Mouse (Mus musculus) intestine, embryonic 15.5 days (tissue): ENCODE measurements around the gene Cdk9. TPM values are rescaled to one million over a fixed set of nuclear protein-coding genes. Genes with fewer than 3 reads are reported as not detected.

ENCODE experiments used
- ATAC-seq: fragments of 200-750 bp; cut with Nextera tagmentation; 2 replicates; pipeline ENCODE4 v1.8.0; 2017; ENCODE audit warnings: moderate TSS enrichment, moderate library complexity
- H3K27ac ChIP-seq: fragments of 300-500 bp; sonication (generic); 2 replicates; pipeline ENCODE4 v1.5.1; 2015; ENCODE audit warnings: mild to moderate bottlenecking, inconsistent platforms
- H3K27me3 ChIP-seq: fragments of 300-500 bp; sonication (generic); replicated peaks from 2 replicates; pipeline ENCODE4 v1.6.1; 2015; ENCODE audit warnings: inconsistent platforms
- H3K36me3 ChIP-seq: fragments of 300-500 bp; sonication (generic); 2 replicates; pipeline ENCODE4 v1.6.1; 2015; ENCODE audit warnings: inconsistent platforms
- H3K4me1 ChIP-seq: fragments of 300-500 bp; sonication (generic); replicated peaks from 2 replicates; pipeline ENCODE4 v1.6.1; 2015; ENCODE audit warnings: inconsistent platforms
- H3K4me2 ChIP-seq: fragments of 300-500 bp; sonication (generic); replicated peaks from 2 replicates; pipeline ENCODE4 v1.6.1; 2015; ENCODE audit warnings: mild to moderate bottlenecking, inconsistent platforms
- H3K4me3 ChIP-seq: fragments of 300-500 bp; sonication (generic); replicated peaks from 2 replicates; pipeline ENCODE4 v1.5.1; 2015; ENCODE audit warnings: inconsistent platforms
- H3K9ac ChIP-seq: fragments of 300-500 bp; sonication (generic); 2 replicates; pipeline ENCODE4 v1.6.1; 2015; ENCODE audit warnings: inconsistent platforms
- H3K9me3 ChIP-seq: fragments of 300-500 bp; sonication (generic); 2 replicates; pipeline ENCODE4 v1.6.1; 2016; ENCODE audit warnings: inconsistent platforms
- WGBS: fragments of 180-500 bp; shearing (Covaris S2); methylation state at CpG from one replicate; pipeline ENCODE4 v1.1.7; 2015; 5-methylcytosine and 5-hydroxymethylcytosine counted together
- polyA plus RNA-seq: library from polyadenylated mRNA; unstranded; fragments of >200 nt; fragmentation: Nextera tagmentation; extraction: Ambion mirVana; gene quantifications from 2 replicates; pipeline ENCODE4 v1.2.1, GENCODE M21; 2015

Gene Cdk9
- polyA plus RNA-seq, 1 experiment from 2014 or later = 95.7 TPM

DNA sequence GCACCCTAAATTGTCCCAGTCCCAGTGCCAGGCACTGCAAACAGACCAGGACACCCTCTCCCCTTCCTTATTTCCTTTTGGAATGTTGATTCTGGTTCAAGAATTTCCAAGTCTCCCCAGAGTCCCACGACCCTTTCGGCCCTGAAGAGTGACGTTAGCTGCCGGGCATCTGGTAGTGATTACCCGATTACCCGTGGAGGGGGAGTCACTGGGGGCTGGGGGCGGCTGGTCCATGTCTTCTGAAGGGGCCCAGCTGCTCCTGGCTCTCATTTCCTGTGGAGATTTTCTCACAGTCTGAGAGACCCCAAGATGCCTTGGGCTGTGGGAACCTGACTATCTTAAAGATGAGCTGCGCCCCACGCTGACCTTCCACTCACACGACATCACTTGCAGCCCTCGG, 18.0 kb upstream of the Cdk9 start:
- no peaks in the 10 kb centered on the region for H3K9me3 ChIP-seq
- H3K36me3 ChIP-seq = no peaks in the 10 kb centered on the region
- peaks cover 38% of the 10 kb centered on the region for H3K4me1 ChIP-seq
- WGBS = 31% methylated on average over 11 of the region's 11 CpGs
- H3K9ac ChIP-seq = no peak overlapping the region
- H3K4me3 ChIP-seq = no peak overlapping the region
- H3K27me3 ChIP-seq = no peaks in the 10 kb centered on the region
- H3K27ac ChIP-seq = peak overlapping the region; percentile 73
- peak; percentile 5; the same call in 1 of the 2 replicates for ATAC-seq
- peak overlapping the region; percentile 70 for H3K4me2 ChIP-seq

DNA sequence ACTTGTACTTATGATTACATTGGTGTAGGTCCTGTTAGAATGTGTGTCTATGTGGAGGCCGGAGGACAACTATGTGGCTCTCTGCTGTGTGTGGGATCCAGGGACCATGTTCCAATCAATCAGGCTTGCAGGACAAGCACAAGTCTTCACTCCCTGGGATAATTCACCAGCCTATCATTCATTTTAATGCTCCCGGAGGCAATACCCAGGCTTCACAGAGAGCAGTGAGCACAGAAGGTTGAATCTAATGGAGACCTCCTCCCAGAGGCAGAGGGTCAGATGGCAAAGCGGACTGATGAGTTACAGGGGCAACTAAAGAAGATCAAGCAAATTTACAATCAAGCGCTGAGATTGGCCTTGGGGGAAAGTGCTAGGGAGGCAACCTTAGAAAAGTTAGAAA, 16.7 kb upstream of the Cdk9 start:
- Histone ChIP-seq H3K36me3 (no peaks in the 10 kb centered on the region), H3K4me3 (peak overlapping the region; percentile 12; the same call in 1 of the 2 replicates), H3K27ac (peak overlapping the region; percentile 73), H3K4me1 (peaks cover 35% of the 10 kb centered on the region), H3K9ac (no peak overlapping the region), H3K27me3 (no peaks in the 10 kb centered on the region), H3K4me2 (peak overlapping the region; percentile 70), H3K9me3 (no peaks in the 10 kb centered on the region)
- ATAC-seq = no peak
- WGBS = 64% methylated on average over 4 of the region's 4 CpGs

DNA sequence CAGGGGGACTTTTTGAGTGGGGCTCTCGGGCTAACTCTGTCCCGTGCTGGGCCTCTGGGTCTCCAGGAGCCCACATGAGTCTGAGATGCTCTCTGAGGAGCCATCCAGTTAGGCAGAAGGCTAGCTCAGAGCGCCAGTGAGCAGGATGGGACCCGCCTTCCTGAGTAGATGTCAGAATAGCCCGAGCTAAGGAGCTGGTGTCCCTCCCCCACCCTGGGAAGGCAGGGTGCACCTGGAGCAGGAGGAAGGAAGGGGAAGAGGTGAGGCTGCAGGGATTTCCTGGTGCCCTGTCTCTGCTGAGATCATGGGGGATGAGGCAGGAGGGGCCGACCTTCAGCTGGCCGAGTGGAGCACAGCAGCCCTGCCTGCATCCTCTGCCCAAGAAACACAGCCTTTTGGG, 15.6 kb upstream of the Cdk9 start:
- peak overlapping the region; percentile 70 for H3K4me2 ChIP-seq
- H3K9me3 ChIP-seq = no peaks in the 10 kb centered on the region
- peak overlapping the region; percentile 42; the same call in 1 of the 2 replicates for H3K27ac ChIP-seq
- peaks cover 33% of the 10 kb centered on the region for H3K4me1 ChIP-seq
- no peaks in the 10 kb centered on the region for H3K27me3 ChIP-seq
- peak overlapping the region; percentile 33 for H3K9ac ChIP-seq
- 32% methylated on average over 7 of the region's 7 CpGs for WGBS
- peak overlapping the region; percentile 40 for H3K4me3 ChIP-seq
- H3K36me3 ChIP-seq = no peaks in the 10 kb centered on the region
- peak; percentile 2; the same call in 1 of the 2 replicates for ATAC-seq

DNA sequence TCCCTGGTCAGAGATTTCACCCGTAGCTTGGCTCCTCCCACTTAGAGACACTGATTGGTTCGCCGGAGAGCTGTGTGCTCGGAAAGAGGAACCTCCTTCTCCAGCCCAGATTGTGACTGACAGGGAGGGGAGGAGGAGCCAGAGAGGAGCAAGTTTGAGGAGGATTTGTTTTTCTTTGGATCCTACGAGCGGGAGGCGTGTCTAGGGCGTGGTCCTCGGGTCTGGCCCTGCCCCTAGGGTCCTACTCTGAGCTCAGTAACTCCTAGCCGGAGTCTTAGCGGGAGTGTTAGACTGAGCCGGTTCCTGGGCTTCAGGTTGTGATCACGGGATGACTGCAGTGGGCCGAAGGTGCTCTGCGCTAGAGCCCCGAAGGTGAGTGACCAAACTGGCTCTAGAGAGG, 14.6 kb upstream of the Cdk9 start:
- peak; percentile 96 for ATAC-seq
- no peaks in the 10 kb centered on the region for H3K27me3 ChIP-seq
- peak overlapping the region; percentile 61; the same call in 1 of the 2 replicates for H3K27ac ChIP-seq
- H3K4me1 ChIP-seq = peaks cover 31% of the 10 kb centered on the region
- H3K9ac ChIP-seq = peak overlapping the region; percentile 49
- H3K4me2 ChIP-seq = peak overlapping the region; percentile 70
- WGBS = under 1% methylated on average over 16 of the region's 16 CpGs
- no peaks in the 10 kb centered on the region for H3K36me3 ChIP-seq
- peak overlapping the region; percentile 40 for H3K4me3 ChIP-seq
- H3K9me3 ChIP-seq = no peaks in the 10 kb centered on the region

DNA sequence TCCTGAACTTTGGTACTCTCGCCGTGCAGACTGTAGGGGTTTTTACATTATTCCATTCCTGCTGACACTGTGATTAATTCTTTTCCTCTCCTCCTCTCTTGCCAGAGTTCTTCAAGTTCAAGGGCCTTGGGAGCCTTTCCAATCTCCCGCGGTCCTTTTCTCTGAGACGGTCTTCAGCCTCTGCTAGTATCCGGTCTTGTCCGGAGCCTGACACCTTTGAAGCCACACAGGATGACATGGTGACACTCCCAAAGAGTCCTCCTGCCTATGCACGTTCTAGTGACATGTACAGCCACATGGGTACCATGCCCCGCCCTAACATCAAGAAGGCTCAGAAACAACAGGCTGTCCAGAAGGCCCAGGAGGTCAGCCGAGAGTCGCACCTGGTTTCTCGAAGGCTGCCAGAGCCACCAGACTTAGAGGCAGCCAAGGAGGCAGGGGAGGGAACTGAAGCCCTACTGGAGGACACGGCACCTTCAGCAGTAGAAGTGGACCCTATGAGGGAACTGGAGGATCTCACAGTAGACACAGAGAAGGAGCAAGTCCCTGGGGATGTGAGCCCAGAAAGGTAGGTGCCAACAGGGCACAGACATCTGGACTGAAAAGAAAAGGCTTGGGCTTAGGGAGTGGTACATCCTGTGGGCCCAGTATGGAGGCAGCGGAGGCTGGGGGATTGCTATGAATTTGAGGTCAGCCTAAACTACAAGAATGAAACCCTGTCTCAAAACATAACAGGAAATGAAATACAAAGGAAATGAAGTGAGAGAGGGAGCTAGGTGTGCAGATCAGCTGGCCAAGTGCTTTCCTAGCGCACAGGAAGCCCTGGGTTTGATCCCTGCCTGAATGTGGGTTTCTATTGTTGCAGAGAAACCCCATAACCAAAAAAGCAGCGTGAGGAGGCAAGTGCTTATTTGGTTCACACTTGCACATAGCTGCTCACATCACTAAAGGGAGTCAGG, 12.2 kb upstream of the Cdk9 start:
- H3K27ac ChIP-seq = no peak overlapping the region
- no peak overlapping the region for H3K4me3 ChIP-seq
- no peak overlapping the region for H3K9ac ChIP-seq
- H3K9me3 ChIP-seq = no peaks in the 10 kb centered on the region
- 68% methylated on average over 16 of the region's 16 CpGs for WGBS
- no peaks in the 10 kb centered on the region for H3K36me3 ChIP-seq
- H3K4me2 ChIP-seq = no peak overlapping the region
- H3K4me1 ChIP-seq = peaks cover 38% of the 10 kb centered on the region
- no peaks in the 10 kb centered on the region for H3K27me3 ChIP-seq
- no peak for ATAC-seq

DNA sequence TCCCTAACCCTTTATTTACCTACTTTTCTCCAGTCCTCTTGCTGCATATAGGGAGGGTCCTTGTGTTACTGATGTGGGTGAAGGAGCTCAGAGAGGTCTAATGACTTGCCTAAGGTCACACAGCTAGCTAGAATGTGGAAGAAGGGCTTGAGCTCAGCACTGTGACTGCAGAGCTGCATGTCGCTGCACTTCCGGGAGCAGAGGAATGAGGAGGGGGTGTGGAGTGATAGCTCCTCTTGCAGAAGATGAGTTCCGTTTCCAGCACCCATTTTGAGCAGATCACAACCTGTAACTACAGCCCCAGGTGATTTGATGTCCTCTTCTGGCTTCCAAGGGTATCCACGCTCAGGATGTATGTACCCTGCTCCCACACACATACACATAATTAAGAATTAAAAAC, 11.3 kb upstream of the Cdk9 start:
- Histone ChIP-seq H3K9ac (no peak overlapping the region), H3K4me3 (no peak overlapping the region), H3K36me3 (no peaks in the 10 kb centered on the region), H3K4me1 (peaks cover 38% of the 10 kb centered on the region), H3K9me3 (no peaks in the 10 kb centered on the region), H3K4me2 (no peak overlapping the region), H3K27me3 (no peaks in the 10 kb centered on the region), H3K27ac (no peak overlapping the region)
- WGBS = 80% methylated on average over 4 of the region's 4 CpGs
- no peak for ATAC-seq

DNA sequence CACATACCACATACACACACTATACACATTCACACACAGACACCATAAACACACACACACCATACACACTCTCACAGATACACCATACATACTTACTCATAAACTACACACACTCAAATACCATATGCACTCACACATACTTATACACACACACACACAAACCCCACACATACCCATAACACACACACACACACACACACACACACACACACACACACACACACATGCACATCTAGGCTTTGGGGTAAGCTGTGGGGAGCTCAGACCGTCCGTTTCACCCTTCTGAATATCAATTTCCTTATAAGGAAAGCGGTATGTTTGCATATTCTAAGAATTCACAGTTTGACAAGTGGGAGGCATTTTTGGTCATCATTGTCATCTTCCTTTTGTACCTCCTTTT, 9.7 kb upstream of the Cdk9 start:
- Histone ChIP-seq H3K4me3 (no peak overlapping the region), H3K4me1 (peaks cover 31% of the 10 kb centered on the region), H3K36me3 (no peaks in the 10 kb centered on the region), H3K27ac (no peak overlapping the region), H3K9ac (no peak overlapping the region), H3K4me2 (peak overlapping the region; percentile 47; the same call in 1 of the 2 replicates), H3K9me3 (no peaks in the 10 kb centered on the region), H3K27me3 (no peaks in the 10 kb centered on the region)
- WGBS = 49% methylated on average over 3 of the region's 3 CpGs
- ATAC-seq = no peak

DNA sequence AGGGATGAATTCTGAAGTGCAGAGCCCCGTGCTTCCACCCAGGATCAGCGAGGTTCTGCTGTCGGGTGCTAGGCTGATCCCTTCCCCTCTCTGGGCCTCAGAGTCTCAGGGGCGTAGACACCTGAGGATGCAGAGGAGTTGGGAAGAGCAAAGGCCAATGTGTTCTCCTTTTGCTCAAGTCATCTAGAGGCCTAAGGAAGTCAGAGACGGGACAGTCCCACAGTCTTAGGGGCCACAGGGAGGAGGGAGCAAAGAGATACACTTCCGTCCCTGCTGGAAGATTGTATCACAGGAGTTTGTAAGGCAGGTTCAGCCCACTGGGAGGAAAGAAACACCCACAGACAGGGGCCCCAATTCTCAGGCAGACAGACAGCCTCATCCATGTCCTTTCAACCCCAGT, 9.2 kb upstream of the Cdk9 start:
- Histone ChIP-seq H3K9ac (peak overlapping the region; percentile 16), H3K9me3 (no peaks in the 10 kb centered on the region), H3K4me1 (peaks cover 28% of the 10 kb centered on the region), H3K27me3 (no peaks in the 10 kb centered on the region), H3K4me3 (peak overlapping the region; percentile 13; the same call in 1 of the 2 replicates), H3K36me3 (no peaks in the 10 kb centered on the region), H3K4me2 (peak overlapping the region; percentile 47), H3K27ac (no peak overlapping the region)
- 47% methylated on average over 6 of the region's 6 CpGs for WGBS
- peak; percentile 23; the same call in 1 of the 2 replicates for ATAC-seq

DNA sequence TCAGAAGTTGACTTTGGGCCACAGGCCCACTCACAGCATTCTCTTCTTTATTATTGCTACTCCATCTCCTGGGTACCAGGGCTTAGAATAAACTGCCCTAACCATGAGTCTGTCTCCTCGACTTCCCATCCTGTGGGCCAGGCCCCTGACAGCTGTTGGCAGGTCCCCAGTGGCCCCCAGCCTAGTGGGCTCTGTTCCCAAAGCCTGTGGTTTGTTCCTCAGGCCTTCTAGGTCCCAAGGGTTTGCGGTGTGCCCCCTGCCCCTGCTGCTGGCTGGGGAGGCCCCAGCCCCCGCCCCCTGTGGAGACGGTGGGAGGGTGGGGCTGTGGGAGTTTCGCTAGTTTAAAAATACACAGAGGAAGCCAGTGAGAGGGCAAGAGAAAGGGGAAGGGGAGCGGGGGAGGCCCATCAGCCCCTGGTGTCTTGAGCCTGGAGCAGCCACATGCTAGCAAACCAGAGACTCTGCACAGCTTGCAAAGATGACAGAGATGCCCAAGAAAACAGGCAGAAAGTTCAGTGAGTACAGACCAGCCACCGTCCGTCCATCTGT, 7.9 kb upstream of the Cdk9 start, which contains the start of gene Sh2d3c:
TSS of gene Sh2d3c (plus strand) at position 375 of the 549 bp plus-strand sequence.
- WGBS = 28% methylated on average over 8 of the region's 8 CpGs

DNA sequence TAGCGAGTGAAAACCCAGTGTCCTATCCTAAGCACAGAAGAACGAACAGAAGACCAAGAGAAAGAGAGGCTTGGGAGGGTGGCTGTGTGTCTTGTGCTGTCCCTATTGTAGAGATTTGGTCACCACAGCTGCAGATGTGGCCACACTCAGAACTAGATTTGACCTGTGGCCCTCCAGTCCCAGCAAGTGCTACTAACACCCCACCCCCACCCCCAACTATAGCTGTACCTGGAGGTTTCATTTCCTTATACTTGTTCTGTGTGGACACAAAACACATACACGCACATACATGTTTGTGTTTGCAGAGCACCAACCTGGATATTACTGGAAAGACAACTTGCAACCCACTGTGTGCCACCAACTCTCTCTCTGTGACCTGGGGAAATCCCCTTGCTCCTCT, 7.2 kb upstream of the Cdk9 start:
- H3K9me3 ChIP-seq = no peaks in the 10 kb centered on the region
- H3K4me3 ChIP-seq = no peak overlapping the region
- H3K4me1 ChIP-seq = peaks cover 25% of the 10 kb centered on the region
- H3K27ac ChIP-seq = no peak overlapping the region
- no peaks in the 10 kb centered on the region for H3K27me3 ChIP-seq
- ATAC-seq = no peak
- H3K4me2 ChIP-seq = no peak overlapping the region
- WGBS = 94% methylated on average over 3 of the region's 3 CpGs
- H3K9ac ChIP-seq = no peak overlapping the region
- H3K36me3 ChIP-seq = no peaks in the 10 kb centered on the region

More for the DNA sequence above, 7.9 kb upstream of the Cdk9 start, which contains the start of gene Sh2d3c:
- no peaks in the 10 kb centered on the region for H3K9me3 ChIP-seq
- H3K9ac ChIP-seq = peak within 1 kb of the TSS; percentile 16
- no peaks in the 10 kb centered on the region for H3K36me3 ChIP-seq
- ATAC-seq = peak; percentile 35; the same call in 1 of the 2 replicates
- H3K4me2 ChIP-seq = peak within 1 kb of the TSS; percentile 47
- H3K27me3 ChIP-seq = no peaks in the 10 kb centered on the region
- no peak within 1 kb of the TSS; the same call in 1 of the 2 replicates for H3K27ac ChIP-seq
- H3K4me3 ChIP-seq = peak within 1 kb of the TSS; percentile 13
- peaks cover 26% of the 10 kb centered on the region for H3K4me1 ChIP-seq

DNA sequence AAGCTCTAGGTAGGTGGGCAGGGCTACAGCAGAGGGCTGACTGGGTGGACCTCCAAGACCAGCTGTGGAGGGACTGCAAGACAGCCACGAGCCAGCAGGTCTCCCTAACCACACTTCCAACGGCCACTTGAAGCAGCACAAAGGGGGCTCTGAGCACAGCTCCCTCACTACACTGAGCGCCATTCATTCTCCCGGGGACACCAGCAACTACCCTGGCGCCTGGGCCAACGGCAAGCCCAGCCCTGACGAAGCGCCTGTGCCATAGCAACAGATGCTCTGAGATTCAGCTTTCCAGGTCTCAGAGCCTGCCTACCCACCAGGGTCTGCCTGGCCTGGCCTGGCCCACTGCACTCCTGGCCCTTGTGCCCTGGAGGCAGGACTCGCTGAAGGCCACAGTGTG, 5.9 kb upstream of the Cdk9 start:
- H3K27me3 ChIP-seq = no peaks in the 10 kb centered on the region
- H3K4me2 ChIP-seq = no peak overlapping the region
- H3K27ac ChIP-seq = no peak overlapping the region
- no peak overlapping the region for H3K4me3 ChIP-seq
- no peak overlapping the region for H3K9ac ChIP-seq
- peaks cover 37% of the 10 kb centered on the region for H3K4me1 ChIP-seq
- H3K9me3 ChIP-seq = no peaks in the 10 kb centered on the region
- H3K36me3 ChIP-seq = no peaks in the 10 kb centered on the region
- 59% methylated on average over 9 of the region's 9 CpGs for WGBS
- no peak for ATAC-seq

DNA sequence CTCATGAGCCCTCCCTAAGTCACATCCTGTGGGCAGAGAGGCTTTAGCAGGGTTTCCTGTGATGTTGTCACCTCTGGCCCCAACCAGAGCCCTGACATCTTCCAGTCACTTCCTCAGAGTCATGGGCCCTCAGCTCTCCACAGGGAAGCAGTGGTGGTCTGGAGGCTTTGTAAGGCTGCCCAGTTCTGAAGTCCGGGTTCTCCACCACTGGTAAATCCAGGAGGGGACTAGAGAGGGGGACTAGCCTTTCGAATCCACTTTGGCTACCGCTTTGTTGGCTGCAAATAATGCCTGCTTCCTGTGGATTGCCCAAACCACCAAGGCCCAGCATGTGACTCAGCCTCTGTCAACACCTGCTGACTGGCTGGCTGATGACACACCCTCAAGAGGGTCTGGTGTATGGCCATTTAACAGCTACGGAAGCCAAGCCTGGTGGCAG, 2.1 kb upstream of the Cdk9 start:
- ATAC-seq = no peak

More for the DNA sequence above, 2.1 kb upstream of the Cdk9 start:
- 47% methylated on average over 4 of the region's 4 CpGs for WGBS
- Histone ChIP-seq H3K27me3 (no peaks in the 10 kb centered on the region), H3K4me1 (peaks cover 22% of the 10 kb centered on the region), H3K4me3 (no peak overlapping the region), H3K27ac (peak overlapping the region; percentile 69), H3K9ac (peak overlapping the region; percentile 17; the same call in 1 of the 2 replicates), H3K9me3 (no peaks in the 10 kb centered on the region), H3K4me2 (no peak overlapping the region), H3K36me3 (peaks cover 7% of the 10 kb centered on the region)
